Mouse (Mus musculus): ENCODE results near the gene Pole3.

- TF ChIP-seq POLR2A (IDR thresholded peaks at IDR 0.05; ENCODE audit: low read depth, low read length) (peak; percentile 35; the same call in 1 of the 2 replicates), CTCF (IDR thresholded peaks at IDR 0.05; ENCODE audit: extremely low read depth, insufficient read length, insufficient replicate concordance, low read depth, low read length) (no peak)
These were observed 44.7 kb downstream of the Pole3 start, which contains the start of gene Bspry for GRCm38 (mm10) chr4:62479937-62480708.
